Mouse (Mus musculus): Measurements from ENCODE around the gene Nudc.

Nudc gene

GRCm38 (mm10) chr4:133493895-133494294 lies 51.9 kb downstream of the Nudc start:
- DNase-seq (ENCODE audit: low spot score in 2 of 2): no peak

- DNase-seq (ENCODE audit: low spot score in 2 of 2): no peak
Observed at GRCm38 (mm10) chr4:133491800-133492199, 54.0 kb downstream of the Nudc start.

GRCm38 (mm10) chr4:133489489-133490245 lies 56.1 kb downstream of the Nudc start:
- no peak for DNase-seq (ENCODE audit: low spot score in 2 of 2)

GRCm38 (mm10) chr4:133488619-133489392 lies 57.0 kb downstream of the Nudc start:
- no peak for DNase-seq (ENCODE audit: low spot score in 2 of 2)

GRCm38 (mm10) chr4:133486673-133487357 lies 59.0 kb downstream of the Nudc start:
- DNase-seq (ENCODE audit: low spot score in 2 of 2): no peak

- DNase-seq (ENCODE audit: low spot score in 2 of 2): no peak
Observed at GRCm38 (mm10) chr4:133485691-133486425, 59.9 kb downstream of the Nudc start.

- no peak for DNase-seq (ENCODE audit: low spot score in 2 of 2)
Observed at GRCm38 (mm10) chr4:133484266-133485025, 61.4 kb downstream of the Nudc start.

All from frontal cortex, postnatal 25 days (tissue).